Mouse (Mus musculus): ENCODE measurements around the gene Pfkm.

The Pfkm gene

GRCm38 (mm10) chr15:98139763-98140162 lies 47.4 kb downstream of the Pfkm start:
- DNase-seq (ENCODE audit: low read depth, low spot score): no peak

GRCm38 (mm10) chr15:98140809-98141208 lies 48.4 kb downstream of the Pfkm start:
- DNase-seq (ENCODE audit: low read depth, low spot score): no peak

DNA sequence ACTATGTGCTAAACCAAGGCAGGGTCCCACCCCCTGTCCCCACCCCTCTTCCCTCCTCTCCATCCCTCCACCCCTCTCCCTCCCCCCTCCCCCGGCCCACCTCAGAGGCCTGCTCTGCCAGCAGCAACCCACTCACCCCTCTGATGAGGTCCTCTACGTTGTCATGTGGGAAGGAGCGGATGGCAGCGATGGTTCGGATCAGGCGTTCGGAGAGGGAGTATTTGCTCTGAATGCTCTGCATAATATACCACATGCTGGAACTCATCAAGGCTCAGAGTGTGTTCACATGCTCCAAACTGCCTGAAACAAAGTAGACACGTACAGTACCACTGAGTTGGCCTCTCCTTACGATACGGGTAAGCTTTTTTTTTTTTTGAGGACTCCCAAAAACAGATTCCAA lies 50.1 kb downstream of the Pfkm start:
- no peak for DNase-seq (ENCODE audit: low read depth, low spot score)

DNA sequence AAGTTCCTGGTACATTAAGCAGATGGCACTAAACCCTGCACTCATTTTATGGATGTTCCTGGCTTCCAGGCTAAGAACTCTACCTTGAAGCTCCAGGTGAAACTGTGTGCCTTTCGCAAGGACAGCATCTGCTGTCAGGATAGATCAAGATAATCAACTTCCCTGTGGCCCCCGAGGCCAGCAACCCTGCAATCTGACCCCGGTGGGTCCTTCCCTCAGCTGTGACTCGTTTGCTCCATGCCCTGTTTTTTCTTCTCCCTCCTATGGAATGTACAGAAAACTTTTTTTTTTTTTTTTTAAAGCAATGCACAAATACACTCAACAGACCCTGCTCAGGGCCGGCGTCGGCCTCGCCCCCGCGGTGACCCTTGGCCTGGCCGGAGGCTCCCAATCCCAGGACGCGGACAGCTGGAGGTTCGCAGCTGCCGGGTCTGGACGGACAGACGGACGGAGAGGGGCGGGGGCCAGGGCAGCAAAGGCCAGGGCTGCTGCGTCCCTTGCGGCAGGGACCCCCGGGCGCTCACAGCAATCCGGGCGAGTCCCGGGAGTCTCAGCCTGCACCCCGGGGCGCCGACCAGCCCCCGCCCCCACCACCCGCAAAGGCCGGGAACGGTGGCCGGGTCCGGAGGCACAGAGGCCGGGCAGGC lies 52.6 kb downstream of the Pfkm start:
- no peak for DNase-seq (ENCODE audit: low read depth, low spot score)

- peak; percentile 94 for DNase-seq (ENCODE audit: low read depth, low spot score)
Observed at GRCm38 (mm10) chr15:98145559-98146181, 53.3 kb downstream of the Pfkm start.

- DNase-seq (ENCODE audit: low read depth, low spot score): no peak
Observed at GRCm38 (mm10) chr15:98148356-98148755, 56.0 kb downstream of the Pfkm start.

DNA sequence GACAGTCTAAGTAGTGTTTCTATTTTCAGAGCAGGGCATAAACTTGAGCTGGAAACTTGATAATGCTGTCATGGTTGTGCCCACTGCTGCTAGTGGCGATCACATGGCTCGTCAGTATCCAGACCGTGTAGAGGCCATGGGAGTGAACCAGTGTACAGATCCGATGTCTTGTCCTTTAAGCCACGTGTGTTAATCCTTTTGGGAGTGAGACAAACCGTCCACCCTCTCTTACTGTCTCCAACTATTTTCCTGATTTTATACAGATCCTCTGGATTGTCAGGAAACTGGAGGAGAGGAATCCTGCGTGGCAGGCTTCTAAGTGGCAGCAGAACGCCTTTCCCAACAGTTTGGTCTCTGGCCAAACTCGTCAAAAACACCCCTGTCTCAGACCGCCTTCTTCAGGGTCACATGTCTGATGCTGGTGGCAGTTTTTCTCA lies 56.8 kb downstream of the Pfkm start:
- DNase-seq (ENCODE audit: low read depth, low spot score): no peak

- DNase-seq (ENCODE audit: low read depth, low spot score): no peak
Observed at GRCm38 (mm10) chr15:98152916-98153315, 60.5 kb downstream of the Pfkm start.

DNA sequence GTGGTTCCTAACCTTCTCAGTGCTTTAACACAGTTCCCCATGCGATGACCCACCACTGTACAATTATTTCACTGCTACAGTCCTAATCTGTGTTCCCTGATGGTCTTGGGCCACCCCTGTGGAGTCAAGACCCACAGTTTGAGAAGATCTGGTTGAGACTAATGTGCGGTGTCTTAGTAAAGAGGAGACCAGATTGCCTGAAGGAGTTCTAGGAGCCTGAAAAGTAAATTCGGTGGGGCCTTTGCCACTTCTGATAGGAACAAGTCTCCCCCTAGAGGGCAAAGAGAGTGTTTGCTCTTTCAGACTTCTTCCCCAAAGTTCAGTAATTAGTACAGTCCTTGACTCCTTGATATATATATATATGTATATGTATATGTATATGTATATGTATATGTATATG lies 61.2 kb downstream of the Pfkm start:
- peak; percentile 74 for DNase-seq (ENCODE audit: low read depth, low spot score)

- peak; percentile 23 for DNase-seq (ENCODE audit: low read depth, low spot score)
Observed at GRCm38 (mm10) chr15:98154146-98154545, 61.8 kb downstream of the Pfkm start.

DNA sequence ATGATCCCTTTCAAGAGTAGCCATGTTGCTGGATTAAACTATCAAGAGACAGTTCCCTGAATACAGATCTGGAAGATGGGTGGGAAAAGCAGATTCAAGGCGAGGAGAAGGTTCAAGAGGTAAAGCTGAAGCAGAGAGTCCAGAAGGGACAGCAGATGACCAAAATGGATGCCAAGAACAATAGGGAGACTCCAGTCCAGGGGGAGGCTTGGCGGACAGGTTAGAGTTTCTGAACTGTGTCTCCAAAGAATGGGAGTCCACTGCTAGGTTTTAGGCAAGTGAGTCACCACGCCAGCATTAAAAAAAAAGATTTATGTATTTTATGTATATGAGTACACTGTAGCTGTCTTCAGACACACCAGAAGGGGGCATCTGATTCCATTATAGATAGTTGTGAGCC lies 62.2 kb downstream of the Pfkm start:
- DNase-seq (ENCODE audit: low read depth, low spot score): no peak

DNA sequence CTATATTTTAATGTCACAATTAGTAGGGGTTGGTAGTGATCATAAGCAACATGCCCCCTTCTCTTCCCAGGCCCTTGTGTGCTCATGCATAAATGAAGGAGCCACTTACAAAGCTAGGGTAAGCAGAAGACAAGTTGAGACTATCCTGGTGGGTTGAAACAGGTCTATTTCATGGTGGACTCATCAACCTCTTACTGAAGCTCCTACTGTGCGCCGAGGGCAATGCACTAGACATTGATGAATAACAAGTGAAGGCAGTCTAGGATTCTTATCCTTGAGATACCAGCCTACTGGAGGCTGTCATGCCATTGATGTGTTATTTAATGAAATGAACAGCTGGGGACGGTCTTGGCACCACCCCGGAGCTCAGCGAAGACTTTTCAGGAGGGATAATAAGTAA lies 62.9 kb downstream of the Pfkm start:
- no peak for DNase-seq (ENCODE audit: low read depth, low spot score)

GRCm38 (mm10) chr15:98155944-98156343 lies 63.6 kb downstream of the Pfkm start:
- DNase-seq (ENCODE audit: low read depth, low spot score): peak; percentile 73

- DNase-seq (ENCODE audit: low read depth, low spot score): no peak
Observed at GRCm38 (mm10) chr15:98157253-98157652, 64.9 kb downstream of the Pfkm start.

DNA sequence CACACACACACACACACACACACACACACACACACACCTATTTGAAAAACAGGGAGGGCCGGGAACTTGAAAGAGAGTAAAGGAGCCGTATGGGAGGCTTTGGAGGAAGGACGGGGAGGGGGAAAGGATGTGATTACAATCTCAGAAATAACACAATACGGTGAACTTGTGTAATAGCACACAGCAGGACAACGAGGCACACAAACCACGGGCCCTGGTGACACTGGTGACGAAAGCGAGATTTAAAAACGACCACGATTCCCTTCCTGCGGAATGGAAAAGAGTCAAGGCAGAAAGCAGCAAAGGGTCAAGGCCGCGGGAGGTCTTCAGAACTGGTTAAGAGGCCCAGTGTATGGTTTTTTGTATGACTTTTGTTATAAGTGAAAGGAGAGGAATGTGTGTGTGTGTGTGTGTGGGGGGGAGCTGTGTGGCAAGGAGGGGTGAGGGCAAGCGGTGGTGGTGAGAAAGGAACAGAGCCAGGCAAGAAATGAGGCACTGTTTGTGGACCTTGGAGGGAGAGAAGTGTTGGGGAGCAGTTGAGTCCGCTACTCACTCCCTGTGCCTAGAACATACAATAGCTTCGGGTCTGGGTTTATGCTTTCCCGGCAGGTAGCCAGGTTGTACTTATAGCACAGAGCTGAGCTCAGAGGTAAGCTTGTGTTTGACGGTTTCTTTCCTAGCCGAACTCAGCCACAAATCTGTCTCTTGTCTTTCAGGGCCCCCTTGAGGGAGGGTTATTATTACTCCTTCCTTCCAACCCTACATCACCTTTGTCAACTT lies 68.8 kb downstream of the Pfkm start:
- no peak for DNase-seq (ENCODE audit: low read depth, low spot score)

DNA sequence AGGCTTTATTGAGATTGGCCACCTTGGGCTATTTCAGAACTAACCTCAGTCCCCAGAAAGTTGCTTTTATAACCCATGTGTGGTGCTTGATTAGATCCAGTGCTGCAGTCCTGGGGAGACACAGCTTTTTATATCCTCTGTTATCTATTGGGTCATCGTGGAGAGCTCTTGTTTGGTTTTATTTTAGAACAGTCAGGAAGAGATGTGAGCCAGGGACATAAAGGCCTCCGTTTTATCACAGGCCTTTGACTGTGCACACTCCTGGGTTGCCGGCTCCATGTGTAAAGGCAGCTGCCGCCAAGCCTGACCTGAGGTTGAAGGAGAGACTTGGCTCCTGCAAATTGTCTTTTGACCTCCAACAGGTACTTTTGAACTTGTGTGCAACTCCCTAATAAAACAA lies 70.2 kb downstream of the Pfkm start:
- no peak for DNase-seq (ENCODE audit: low read depth, low spot score)

DNA sequence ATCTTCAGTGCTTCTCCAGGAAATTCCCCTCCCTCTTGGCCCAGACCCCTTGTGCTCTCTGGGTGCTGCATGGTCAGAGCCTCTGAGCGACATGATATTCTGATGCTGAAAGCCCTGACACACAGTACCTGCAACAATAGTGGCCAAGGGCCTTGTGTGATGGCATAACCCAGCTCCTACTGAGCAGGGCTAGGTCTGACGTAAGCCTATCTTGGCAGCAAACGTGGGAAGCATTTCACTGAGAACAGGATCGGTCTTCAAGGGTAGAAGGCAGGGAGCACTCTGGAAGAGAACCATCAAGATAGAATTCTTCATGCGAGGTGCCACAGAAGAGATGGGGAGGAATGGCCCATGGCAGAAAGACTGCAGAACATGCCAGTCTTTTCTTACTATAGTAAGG lies 73.1 kb downstream of the Pfkm start, which contains the start of gene Asb8:
Gene Asb8, minus strand, starts transcription at position 101 of the 400 bp plus-strand sequence.
- DNase-seq (ENCODE audit: low read depth, low spot score): no peak

GRCm38 (mm10) chr15:98166963-98167644 lies 74.7 kb downstream of the Pfkm start, which contains the start of gene Ccdc184:
Gene Ccdc184, plus strand, starts transcription at chr15:98167158.
- DNase-seq (ENCODE audit: low read depth, low spot score): no peak

DNA sequence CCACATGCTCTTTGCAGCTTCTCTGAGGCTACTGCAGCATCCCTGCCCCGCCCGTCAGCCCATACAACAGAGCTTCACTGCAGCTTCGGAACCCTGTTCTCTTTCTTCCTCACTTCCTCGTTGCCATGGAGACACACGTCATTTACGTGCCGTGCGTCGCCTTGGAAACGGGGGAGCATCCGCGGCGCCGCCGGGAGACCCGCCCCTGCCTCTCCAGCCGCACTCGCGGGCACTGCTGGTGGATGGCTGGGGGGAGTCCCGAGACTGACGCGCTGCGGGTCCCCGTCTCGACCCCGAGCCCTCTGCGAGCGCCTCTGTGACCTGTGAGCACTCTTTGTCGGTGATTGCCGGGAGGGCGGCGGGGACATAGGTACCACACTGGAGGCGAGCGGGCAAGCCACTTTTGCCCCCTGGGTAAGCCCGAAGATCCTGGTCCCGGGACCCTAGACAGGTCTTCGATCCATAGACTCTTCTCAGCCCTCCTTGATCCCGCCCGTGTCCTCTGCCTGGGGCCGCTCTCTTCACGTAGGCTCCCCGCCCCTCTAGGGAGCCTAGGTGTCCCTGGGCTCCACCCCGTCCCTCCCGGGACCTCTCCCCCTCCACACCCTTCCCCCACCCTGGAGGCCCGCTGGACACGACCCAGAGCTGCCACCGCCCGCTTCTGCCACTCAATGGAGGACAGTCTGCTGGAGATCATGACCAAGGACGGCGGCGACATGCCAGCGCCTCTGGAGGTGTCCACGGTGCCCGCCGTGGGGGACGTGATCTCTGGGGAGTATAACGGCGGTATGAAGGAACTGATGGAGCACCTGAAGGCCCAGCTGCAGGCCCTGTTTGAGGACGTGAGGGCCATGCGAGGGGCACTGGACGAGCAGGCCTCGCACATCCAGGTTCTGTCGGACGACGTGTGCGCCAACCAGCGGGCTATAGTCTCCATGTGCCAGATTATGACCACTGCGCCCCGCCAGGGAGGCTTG lies 75.5 kb downstream of the Pfkm start:
- DNase-seq (ENCODE audit: low read depth, low spot score): peak; percentile 95

DNA sequence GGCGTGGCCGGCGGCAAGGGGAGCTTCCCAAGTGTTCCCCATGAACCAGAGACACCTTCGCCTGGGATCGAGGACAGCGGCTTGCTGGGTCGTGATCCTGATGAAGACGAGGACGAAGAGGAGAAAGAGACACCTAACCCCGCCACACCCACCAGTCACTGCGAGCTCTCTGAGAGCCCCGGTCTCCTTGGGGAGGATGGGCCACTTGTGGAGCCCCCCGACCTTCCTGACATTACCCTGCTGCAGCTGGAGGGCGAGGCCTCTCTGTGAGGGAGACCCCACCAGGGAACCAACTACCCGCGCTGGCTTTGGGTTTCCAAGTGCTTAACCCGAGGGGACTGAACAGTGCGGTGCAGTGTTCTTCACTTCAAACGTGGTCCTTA lies 76.2 kb downstream of the Pfkm start:
- no peak for DNase-seq (ENCODE audit: low read depth, low spot score)

GRCm38 (mm10) chr15:98170365-98170764 lies 78.0 kb downstream of the Pfkm start:
- no peak for DNase-seq (ENCODE audit: low read depth, low spot score)
